Mouse (Mus musculus) layer of hippocampus, postnatal 25 days (tissue): ENCODE results near the gene Jtb. TPM values are rescaled to one million over a fixed set of nuclear protein-coding genes. Genes with fewer than 3 reads are reported as not detected.
A peak's percentile ranks its signal among the peaks of the same experiment; 100 is the strongest.
"Not testable (repeated sequence)": the region's sequence is repeated elsewhere in the genome, so short reads cannot be mapped to it uniquely, and the experiment has no call there.

Source experiments
- DNase-seq, 2 experiments: peaks; one replicate each; pipeline ENCODE4 v3.0.0; 2022; ENCODE audit warnings: mixed read lengths in 2 of 2, low spot score in 1 of 2; ENCODE audit errors: extremely low spot score in 1 of 2
- total RNA-seq, 2 experiments: library from RNA; stranded (reverse); gene quantifications; 2 replicates each; pipeline ENCODE4 v1.2.3; 2021

Gene Jtb
- total RNA-seq, 2 experiments from 2014 or later = 42.4 to 43.4 TPM

DNA sequence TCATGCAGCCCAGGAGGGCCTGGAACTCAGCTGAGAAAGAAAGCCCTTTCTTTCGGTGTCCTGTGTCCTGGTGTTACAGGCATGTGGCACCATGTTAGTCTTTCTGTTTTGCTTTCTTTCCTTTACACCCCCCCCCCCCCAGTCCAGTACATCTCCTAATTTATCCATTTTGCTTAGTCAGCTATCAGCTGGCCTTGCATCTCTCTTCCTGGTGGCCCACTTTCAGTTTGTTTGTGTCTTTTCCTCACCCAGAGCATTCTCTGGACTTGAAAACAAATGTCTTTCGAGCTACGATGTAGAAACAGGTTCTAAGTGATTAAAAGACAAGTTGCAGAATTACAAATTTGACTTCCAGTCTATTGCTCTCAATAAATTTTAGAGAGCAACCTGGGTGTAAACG, 8.9 kb upstream of the Jtb start:
- no peak for DNase-seq

DNA sequence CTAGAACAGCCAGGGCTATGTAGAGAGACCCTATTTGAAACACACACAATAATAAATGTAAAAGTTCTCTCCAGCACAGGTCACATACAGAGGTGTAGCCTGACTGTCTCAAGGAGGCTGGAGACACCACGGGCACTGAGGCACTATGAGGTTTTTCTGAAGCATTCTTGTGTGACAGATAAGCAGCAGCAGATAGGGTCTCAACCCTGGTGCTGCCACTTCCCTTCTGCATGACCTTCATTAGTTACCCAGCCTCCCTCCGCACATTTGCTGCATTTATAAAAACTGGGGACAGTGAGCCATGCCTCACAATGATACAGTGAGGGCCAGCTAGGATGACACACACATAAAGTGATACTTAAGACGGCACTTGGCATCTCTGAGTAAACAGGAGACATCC, 8.5 kb upstream of the Jtb start:
- DNase-seq = no peak

DNA sequence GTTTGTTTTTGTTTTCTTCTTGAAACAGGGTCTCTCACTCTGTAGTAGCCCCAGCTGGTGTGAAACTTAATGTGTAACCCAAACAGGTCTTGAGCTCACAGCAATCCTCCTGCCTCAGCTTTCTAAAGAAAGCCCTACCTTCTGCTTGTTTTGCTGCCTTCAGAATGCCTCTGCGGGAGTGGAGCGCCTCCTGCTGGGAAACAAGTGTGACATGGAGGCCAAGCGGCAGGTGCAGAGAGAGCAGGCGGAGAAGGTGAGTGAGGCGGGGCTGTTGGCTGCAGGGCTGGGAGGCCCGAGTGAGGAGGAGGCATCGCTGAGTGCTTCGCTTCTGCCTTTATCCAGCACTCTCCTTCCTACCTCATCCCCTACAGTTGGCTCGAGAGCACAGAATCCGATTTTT, 7.1 kb upstream of the Jtb start:
- no peak for DNase-seq

DNA sequence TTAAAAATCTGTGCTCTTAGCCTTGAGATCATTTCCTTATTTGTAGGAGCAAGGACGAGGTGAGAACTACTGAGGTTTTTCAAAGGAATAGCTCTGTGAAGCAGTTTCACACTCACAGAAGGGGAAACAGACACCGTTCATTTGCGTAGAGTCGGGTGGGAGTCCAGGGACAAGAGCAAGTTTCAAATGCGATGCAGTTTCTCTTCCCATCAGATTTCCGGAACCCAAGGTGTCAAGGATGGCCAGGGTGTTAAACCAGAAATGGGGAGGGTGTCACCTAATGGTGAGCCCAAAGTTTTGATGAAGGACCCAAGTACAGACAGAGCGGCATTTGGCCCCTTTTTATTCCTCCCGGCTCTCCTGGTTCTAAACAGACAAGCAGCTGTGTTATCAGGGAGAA, 322 bp upstream of the Jtb start:
- no peak for DNase-seq

DNA sequence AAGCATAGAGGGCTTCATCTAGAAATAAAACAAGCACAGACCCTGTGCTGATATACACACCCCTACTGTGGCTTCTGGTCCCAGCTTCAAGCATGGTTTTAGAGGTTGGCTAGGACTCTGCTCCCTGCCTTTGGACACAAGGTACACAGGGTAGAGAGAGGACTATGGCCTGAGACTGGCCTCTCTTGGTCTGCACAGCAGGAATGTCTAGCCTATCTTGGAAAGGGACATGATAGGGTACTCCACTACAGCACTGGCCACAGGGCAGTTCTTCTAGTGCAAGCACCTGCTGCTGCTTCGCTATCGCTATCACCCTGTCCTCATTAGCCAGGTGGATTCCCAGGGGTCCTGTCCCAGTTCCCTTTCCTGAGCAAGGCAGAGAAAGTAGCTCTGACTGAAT, 9.9 kb downstream of the Jtb start:
- DNase-seq = no peak

DNA sequence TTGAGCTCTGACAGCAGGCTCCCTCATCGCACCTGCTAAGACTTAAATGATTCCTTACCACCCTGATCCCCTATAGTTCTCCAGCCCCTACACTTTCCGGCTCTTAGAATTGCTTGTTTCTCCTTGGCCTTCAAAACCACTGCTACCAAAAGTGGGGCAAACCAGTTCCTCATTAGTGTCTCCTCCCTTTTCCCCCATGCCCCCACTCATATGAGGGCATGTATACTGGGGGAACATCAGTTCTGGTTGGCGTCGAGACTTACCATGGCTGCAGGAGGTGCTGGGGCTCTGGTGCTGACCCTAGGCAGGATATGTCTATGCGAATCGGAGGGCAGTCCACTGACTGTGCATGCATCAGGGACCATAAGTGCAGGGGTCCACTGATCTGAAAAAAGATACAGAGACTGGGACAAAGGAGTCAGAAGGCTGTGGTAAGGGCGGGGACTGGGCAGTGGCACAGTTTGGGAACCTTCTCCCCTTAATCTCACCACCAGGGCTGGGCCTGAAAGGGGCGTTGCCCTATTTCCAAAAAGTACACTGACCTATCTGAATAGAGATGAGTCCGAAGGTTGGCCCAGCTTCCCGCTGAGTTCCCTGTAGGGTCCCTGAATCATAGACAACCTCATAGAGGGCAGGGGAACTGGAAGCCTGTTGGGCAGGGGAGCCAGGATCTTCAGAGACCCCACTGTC, 10.4 kb downstream of the Jtb start:
- no peak for DNase-seq

DNA sequence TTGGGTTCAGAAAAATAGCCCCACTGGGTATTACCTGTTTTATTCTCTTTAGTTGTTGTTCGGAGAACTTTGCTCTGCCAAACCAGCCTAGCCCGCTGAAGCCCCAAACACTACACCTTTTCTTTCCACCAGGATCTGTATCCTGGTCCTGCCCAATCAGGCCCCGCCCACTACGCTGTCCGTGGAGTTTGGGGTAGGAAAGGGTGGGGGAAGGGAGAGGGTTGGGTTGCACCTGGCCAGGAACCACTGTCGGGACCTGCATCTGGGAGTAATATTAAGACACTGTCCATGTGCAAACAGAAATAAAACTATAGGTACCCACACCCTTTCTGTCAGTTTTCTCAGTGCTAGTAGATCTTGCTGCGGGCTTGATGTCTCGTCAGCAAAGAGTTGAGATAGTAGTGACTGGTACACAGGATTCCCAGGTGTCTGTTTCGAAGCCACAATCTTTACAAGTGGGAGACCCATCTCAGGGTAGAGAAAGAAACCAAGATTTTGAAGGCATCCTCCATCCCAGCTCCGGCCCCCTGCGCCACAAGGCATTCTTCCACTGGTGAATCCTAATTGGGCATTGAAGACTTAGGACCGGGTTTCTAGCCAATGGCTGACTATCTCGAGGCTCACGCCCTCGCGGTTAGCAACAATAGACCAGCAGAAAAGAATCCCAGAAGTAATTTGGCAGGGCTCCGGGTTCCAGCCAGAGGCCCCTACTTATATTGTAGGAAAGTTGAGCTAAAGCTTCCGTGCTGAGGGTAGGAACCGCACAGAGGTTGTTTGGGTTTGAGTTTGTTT, 11.8 kb downstream of the Jtb start, which contains the start of gene Creb3l4:
Creb3l4 (minus strand) TSS at position 529 of the 792 bp plus-strand sequence.
- no peak for DNase-seq

DNA sequence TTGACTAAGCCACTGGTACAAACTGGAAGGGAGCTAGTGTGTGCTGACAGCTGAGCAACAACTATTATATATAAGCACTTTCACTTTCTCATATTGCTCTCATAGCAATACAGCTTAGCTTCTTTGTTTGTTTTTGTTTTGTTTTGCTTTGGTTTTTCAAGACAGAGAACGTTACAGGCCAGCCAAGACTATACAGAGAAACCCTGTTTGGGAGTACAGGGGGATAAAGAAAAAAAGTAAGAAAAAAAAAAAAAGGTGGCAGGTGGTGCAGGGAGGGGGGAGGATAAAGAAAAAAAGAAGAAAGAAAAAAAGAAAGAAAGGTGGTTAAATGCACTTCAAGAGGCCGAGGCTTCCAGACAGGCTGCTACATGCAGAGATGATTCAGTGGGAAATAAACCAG, 14.0 kb downstream of the Jtb start:
- no peak for DNase-seq

DNA sequence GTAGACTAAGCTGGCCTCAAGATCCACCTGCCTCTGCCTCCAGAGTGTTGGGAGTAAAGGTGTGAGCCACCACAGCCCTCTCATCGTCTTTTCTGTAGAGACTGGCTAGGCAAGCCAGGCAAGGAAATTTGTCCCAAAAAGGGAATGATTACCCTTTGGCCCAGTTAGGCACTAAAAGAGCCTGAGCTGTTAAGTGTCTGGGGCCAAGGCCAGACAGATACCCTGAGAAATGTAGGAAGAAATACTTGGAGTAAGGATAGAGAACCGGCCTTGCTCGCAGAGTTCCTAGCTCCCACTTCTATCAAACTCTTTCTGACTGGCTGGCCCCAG, 16.2 kb downstream of the Jtb start:
- DNase-seq = no peak

DNA sequence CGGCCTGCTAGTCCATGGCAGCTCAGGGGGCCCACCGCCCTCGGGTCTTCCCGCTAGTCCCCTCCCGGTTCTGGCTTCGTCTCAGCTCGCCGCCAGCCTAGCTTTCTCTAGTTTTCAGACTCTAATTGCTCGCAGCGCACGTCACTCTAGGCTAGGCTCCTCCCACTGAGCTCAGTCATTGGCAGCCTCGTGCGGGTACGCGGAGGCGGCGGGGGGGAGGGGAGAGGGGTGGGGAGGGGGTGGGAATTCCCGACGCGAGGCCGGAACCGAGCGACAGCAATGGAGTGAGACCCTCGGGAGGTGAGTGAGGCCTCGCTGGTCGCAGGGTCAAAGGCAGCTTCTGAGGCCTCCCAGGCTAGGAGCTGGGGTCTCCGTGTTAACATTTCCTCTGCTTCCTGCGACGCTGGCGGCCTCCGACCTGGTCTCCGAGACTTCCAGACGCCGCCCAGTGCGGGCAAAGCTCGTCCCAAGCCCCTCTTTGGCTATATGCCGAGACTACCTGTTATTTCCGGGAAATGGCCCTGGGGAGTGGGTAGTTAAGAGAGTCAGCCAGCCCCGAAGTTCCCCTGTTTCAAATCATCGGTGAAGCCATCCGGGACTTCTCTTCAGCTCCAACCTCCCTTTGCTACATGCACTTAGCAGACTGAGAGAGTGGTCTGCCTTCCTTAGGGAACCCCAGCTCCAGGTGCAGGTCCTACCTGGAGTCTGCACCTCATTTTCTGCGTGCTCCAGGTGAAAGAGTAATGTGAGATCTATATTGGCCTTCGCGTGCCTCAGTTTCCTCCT, 16.8 kb downstream of the Jtb start, which contains the start of gene Slc39a1:
Slc39a1 (plus strand) TSS at position 213 of the 786 bp plus-strand sequence.
- DNase-seq = peak; percentile 77 to 80

DNA sequence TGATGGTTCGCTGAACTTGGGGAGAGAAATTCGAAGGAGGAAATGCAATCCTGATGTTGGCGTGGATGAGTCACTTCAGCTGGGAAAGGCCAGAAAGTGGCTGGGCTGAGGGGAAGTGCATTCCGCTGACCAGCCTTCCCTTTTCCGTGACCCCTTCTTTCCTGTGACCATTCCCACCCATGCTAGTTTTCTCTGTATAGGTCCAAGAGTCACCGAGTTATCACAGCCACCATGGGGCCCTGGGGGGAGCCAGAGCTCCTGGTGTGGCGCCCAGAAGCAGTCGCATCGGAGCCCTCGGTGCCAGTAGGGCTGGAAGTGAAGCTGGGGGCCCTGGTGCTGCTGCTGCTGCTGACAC, 17.3 kb downstream of the Jtb start:
- DNase-seq = no peak

DNA sequence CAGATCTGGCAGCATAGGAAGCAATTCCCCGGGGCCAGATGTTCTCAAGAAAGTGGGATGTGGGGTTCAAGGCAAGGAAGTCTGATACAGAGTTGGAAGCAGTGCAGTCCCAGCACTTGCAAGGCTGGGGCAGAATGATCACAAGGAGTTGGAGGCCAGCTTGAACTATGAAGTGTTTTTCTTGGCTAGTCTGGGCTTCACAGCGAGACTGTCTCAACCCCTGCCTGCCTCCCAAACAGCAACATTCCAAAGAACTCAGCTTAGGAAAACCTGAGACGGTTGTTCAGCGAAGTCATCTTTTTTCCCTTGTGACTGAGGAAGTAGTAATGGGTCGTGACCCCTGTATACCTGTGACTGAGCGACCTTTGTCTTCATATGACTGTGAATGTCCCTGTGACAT, 19.4 kb downstream of the Jtb start:
- DNase-seq = no peak

DNA sequence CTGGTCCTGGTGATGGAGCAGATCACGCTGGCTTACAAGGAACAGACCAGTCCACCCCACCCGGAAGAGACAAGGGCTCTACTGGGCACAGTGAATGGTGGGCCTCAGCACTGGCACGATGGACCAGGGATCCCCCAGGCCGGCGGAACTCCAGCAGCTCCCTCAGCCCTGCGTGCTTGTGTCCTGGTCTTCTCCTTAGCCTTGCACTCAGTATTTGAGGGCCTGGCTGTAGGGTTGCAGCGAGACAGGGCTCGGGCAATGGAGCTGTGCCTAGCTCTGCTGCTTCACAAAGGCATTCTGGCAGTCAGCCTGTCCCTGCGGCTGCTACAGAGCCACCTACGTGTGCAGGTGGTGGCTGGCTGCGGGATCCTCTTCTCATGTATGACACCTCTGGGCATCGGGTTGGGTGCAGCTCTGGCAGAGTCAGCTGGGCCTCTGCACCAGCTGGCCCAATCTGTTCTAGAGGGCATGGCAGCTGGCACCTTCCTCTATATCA, 20.4 kb downstream of the Jtb start:
- not testable (repeated sequence) for DNase-seq

DNA sequence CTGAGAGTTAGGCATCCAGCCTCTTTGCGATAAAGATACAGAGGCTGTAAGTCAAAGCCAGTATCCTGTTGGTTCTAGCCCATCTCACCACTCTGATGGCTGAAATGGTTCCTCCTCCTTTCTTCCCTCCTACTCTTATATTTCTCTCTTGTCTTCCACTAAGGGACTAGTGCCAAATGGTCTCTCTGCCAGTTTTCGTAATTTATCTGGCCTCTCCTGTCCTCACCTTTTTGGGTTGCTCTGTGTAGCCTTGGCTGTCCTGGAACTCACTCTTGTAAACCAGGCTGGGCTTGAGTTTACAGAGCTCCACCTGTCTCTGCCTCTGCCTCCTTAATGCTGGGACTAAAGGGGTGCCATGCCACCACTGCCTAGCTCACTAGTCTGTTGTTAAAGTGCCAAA, 21.3 kb downstream of the Jtb start:
- DNase-seq = not testable (repeated sequence)

DNA sequence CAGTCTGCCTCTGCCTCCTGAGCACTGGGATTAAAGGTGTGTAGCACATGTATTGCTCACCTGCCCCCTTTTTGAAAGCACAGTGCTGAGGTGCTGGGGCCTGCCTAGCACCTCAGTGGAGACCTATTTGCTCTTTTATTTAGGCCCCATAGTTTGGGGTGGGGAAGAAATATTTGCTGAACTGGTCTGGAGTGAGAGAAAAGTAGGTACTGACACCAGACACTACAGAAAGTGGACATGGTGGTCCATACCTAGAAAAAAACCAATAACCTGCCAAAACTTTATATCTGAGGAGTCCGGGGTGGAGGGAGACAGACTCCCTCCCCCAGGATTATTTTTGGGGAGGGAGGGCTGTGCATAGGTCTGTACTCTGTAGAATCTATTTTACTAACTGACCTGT, 21.8 kb downstream of the Jtb start:
- not testable (repeated sequence) for DNase-seq

DNA sequence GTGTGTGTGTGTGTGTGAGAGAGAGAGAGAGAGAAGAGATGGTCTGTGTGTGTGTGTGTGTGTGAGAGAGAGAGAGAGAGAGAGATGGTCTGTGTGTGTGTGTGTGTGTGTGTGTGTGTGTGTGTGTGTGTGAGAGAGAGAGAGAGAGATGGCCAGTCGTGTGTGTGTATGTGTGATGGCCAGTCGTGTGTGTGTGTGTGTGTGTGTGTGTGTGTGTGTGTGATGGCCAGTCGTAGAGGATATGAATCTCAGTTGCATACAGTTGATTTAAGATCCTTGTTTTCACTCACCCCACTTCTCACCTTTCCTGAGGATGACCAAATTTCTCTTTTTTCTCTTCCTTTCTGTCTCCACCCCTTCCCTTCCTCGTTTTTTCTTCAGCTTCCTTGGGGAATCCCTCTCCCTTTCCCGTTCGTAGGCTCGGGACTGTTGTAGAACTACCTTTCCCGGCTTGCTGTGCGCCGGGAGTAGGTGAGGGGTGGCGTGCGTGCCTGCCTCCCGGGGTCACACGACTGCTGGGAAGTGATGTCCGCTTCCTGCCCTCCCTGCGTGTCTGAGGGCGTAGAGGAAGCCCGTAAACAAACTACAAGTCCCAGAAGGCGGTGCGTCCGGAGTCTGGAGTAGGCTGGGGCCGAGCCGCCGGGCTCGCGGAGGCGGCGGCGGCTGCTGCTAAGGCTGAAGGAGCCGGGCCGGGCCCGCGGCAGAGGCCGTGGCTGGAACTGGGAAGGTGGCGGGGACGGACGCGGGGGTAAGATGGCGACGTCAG, 22.4 kb downstream of the Jtb start, which contains the start of gene Crtc2:
Crtc2 (plus strand) TSS at position 511 of the 766 bp plus-strand sequence.
- peak; percentile 79 to 85 for DNase-seq

DNA sequence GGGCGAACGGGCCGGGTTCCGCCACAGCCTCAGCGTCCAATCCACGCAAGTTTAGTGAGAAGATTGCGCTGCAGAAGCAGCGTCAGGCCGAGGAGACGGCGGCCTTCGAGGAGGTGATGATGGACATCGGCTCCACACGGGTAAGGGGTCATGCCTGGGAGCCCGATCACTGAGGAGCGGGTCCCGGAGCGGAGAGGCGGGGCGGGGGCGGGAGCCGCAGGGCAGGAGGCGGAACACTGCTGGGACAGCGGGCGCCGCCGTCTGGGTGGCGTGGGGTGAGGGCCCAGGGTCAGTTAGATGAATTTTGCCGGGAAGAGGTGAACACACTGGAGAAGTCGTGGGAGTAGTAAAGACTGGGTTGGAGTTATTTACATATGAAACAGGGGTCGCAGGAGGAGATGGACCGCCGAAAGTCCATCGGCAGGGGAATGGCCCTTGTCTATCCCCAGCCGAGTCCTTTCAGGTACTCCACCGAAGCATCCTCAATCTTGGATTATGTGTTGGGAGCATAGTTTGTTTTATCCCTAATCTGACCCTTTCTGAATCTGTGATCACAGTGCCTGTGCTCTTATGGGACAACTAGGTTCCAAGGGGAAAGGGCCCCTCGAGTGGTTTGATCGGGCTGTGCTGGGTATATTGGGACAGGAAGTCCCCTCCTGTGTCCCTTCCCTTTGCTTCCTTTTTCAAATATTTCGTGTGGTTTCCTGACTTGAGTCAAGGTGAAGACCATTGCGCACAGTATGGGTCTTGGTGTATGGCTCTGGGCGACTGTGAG, 23.2 kb downstream of the Jtb start:
- DNase-seq = no peak

DNA sequence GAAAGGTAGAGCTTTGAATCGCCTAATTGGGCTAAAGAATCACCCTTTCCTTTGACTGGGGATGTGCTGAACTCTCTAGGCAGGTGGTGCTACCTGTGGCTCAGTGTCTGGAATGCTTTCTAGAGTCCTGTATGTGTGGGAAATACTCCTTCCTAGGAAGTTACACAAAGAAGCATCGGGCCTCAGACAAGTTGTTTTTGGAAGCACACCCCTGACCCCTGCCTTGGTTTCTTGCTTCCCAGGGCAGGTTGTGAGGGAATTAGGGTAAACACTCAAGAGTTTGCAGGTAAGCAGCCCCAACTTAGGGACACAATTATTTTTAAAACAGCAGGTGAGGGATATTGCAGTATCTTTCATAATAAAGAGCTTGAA, 23.8 kb downstream of the Jtb start:
- DNase-seq = no peak

DNA sequence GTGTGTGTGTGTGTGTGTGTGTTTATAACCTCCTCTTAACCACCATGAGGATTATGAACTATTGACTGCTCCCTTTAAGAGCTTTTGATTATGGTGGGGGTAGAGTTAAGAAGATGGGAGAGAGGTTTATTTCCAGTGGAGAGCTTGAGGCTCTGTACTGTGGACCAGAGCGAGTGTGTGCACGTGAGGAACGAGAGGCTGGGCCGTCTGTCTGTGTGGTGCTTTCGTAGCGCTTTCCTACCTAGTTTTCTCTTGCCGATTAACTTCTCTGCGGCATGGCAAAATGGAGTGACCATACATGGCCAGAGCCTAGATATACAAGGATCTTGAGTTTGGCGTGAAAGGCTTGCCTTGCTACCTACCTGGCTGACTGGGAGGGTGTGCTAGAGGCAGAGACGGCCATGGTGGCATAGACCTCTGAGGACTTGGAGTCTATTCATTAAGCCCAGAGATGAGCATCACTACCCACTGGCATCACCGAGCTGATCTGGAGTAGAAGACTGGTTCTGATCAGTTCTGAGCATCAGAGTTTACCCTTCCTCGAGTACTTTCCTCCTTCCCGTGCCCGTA, 24.5 kb downstream of the Jtb start:
- DNase-seq = no peak
